Mouse (Mus musculus): Measurements from ENCODE around the gene Tor1a.
"Not testable (repeated sequence)": the region's sequence is repeated elsewhere in the genome, so short reads cannot be mapped to it uniquely, and the experiment has no call there.

Tor1a gene

GRCm38 (mm10) chr2:30918780-30919329 lies 48.9 kb downstream of the Tor1a start:
- no peak for DNase-seq (ENCODE audit: low read depth, low spot score)

GRCm38 (mm10) chr2:30918126-30918525 lies 49.6 kb downstream of the Tor1a start:
- no peak for DNase-seq (ENCODE audit: low read depth, low spot score)

GRCm38 (mm10) chr2:30917649-30918048 lies 50.1 kb downstream of the Tor1a start:
- no peak for DNase-seq (ENCODE audit: low read depth, low spot score)

GRCm38 (mm10) chr2:30915933-30916332 lies 51.8 kb downstream of the Tor1a start:
- not testable (repeated sequence) for DNase-seq (ENCODE audit: low read depth, low spot score)

- no peak for DNase-seq (ENCODE audit: low read depth, low spot score)
Measured at GRCm38 (mm10) chr2:30915376-30915775, 52.4 kb downstream of the Tor1a start.

GRCm38 (mm10) chr2:30914836-30915235 lies 52.9 kb downstream of the Tor1a start:
- no peak for DNase-seq (ENCODE audit: low read depth, low spot score)

GRCm38 (mm10) chr2:30913022-30913421 lies 54.7 kb downstream of the Tor1a start:
- no peak for DNase-seq (ENCODE audit: low read depth, low spot score)

GRCm38 (mm10) chr2:30912291-30912773 lies 55.4 kb downstream of the Tor1a start:
- no peak for DNase-seq (ENCODE audit: low read depth, low spot score)

Measured in telencephalon, adult 2 months (tissue).